Mouse (Mus musculus) G1E-ER4 (cell line): ENCODE measurements around the gene Baz1a. TPM values are rescaled to one million over a fixed set of nuclear protein-coding genes. Genes with fewer than 3 reads are reported as not detected.

Source experiments
- GATA1 ChIP-seq: IDR thresholded peaks from one replicate; pipeline ENCODE4 v1.8.0; 2012; ENCODE audit warnings: low read length, inconsistent platforms
- polyA plus RNA-seq: library from polyadenylated mRNA; stranded (reverse); fragments of >175 nt; gene quantifications from 2 replicates; pipeline ENCODE4 v1.2.3, GENCODE M21; 2012

Gene Baz1a
- polyA plus RNA-seq, 1 experiment: 26.2 TPM

- TF ChIP-seq GATA1: no peak
These were observed 3.1 kb upstream of the Baz1a start for GRCm38 (mm10) chr12:55017119-55017721.

- TF ChIP-seq GATA1: peak; percentile 36
These were observed 2.4 kb upstream of the Baz1a start for GRCm38 (mm10) chr12:55016339-55017118.

GRCm38 (mm10) chr12:55015428-55015827 lies 1.3 kb upstream of the Baz1a start:
- TF ChIP-seq GATA1: no peak

- TF ChIP-seq GATA1: no peak
These were observed 1.1 kb downstream of the Baz1a start for GRCm38 (mm10) chr12:55013031-55013430.

- no peak for TF ChIP-seq GATA1
These were observed 6.7 kb downstream of the Baz1a start for GRCm38 (mm10) chr12:55007361-55008008.

- TF ChIP-seq GATA1: no peak
These were observed 8.1 kb downstream of the Baz1a start for GRCm38 (mm10) chr12:55006071-55006470.

- no peak for TF ChIP-seq GATA1
These were observed 9.8 kb downstream of the Baz1a start for GRCm38 (mm10) chr12:55004396-55004795.

- no peak for TF ChIP-seq GATA1
These were observed 10.3 kb downstream of the Baz1a start for GRCm38 (mm10) chr12:55003843-55004242.

GRCm38 (mm10) chr12:54999016-54999690 lies 15.0 kb downstream of the Baz1a start:
- no peak for TF ChIP-seq GATA1

GRCm38 (mm10) chr12:54998411-54998810 lies 15.7 kb downstream of the Baz1a start:
- no peak for TF ChIP-seq GATA1

GRCm38 (mm10) chr12:54996979-54997474 lies 17.1 kb downstream of the Baz1a start:
- TF ChIP-seq GATA1: no peak

- TF ChIP-seq GATA1: no peak
These were observed 18.2 kb downstream of the Baz1a start for GRCm38 (mm10) chr12:54995965-54996364.

GRCm38 (mm10) chr12:54994418-54994817 lies 19.7 kb downstream of the Baz1a start:
- TF ChIP-seq GATA1: no peak

- TF ChIP-seq GATA1: no peak
These were observed 20.1 kb downstream of the Baz1a start for GRCm38 (mm10) chr12:54994068-54994386.

GRCm38 (mm10) chr12:54993246-54994067 lies 20.7 kb downstream of the Baz1a start:
- TF ChIP-seq GATA1: no peak

GRCm38 (mm10) chr12:54992814-54993213 lies 21.3 kb downstream of the Baz1a start:
- no peak for TF ChIP-seq GATA1
